Mouse (Mus musculus): ENCODE results near the gene Rplp2.

The Rplp2 gene

DNA sequence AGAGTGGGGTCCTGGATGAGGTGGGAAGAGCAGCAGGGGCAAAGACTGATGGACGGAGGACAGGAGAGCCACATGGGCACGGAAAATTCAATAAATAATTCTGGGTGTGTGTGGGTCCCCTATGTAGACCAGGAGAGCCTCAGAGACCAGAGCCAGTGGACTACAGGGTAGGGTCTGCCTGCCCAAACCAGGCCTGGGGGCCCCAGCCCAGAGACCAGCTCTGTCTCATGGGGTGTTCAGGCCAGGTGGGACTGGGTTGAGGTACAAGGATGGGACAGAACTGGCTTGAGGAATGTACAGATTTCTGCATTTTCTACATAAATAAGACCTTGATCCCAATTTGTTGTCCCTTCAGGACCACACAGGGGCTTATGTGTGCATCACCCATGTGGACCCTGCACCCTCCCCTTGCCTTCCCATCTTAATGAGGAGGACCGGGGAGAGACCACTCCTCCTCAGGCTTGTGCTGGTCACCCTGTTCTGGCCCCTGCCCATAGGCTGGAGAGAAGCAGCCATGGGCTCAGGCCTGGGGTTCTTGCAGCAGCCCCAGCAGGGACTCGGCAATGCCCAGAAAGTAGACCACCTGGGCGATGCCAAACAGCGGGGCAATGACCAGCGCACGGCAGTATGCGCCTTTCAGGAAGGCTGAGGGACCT, 16.5 kb upstream of the Rplp2 start:
- DNase-seq (ENCODE audit: low spot score in 2 of 2), result no peak

GRCm38 (mm10) chr7:141431434-141432185, 15.6 kb upstream of the Rplp2 start:
- DNase-seq (ENCODE audit: low spot score in 2 of 2), result no peak

- DNase-seq (ENCODE audit: low spot score in 2 of 2), result no peak
Measured at GRCm38 (mm10) chr7:141432186-141432611, 15.0 kb upstream of the Rplp2 start.

- peak in 1 of 2 experiments; percentile 46 for DNase-seq (ENCODE audit: low spot score in 2 of 2)
Measured at GRCm38 (mm10) chr7:141432741-141433516, 14.2 kb upstream of the Rplp2 start.

GRCm38 (mm10) chr7:141433517-141434400, 13.4 kb upstream of the Rplp2 start:
- no peak for DNase-seq (ENCODE audit: low spot score in 2 of 2)

GRCm38 (mm10) chr7:141434464-141434863, 12.7 kb upstream of the Rplp2 start:
- DNase-seq (ENCODE audit: low spot score in 2 of 2), result no peak

DNA sequence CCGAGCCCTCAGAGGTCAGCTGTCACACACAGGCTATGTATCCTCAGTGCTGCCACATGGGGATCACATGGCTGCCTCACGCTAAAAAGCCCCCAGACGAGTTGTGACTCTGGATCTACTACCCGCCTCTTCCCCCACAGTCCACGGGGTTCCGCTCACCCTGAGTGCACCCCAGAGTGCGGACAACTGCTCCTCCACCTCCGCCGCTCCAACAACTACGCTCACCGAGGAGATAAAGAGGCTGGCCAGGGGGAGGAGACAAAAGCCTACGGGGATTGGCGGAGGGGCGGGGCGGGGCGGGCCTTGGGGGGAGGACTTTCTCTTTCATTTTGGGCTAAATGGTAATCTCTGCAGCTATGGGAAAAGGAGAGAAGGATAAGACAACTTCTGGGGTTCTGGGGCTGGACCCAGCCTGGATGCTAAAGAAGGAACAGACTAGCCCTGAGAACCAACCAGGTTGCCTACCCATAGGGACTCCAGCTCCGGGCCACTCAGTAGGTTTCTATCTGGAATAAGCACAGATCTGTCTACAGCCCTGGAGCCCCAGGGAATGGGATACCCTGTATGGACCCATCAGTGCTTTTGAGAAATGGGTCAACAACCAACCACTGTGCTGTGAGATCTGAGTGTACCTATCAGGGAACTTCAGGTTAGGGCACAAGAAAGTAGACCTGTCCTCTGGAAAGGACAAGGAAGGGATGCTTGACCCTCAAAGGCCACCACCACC, 11.9 kb upstream of the Rplp2 start:
- no peak for DNase-seq (ENCODE audit: low spot score in 2 of 2)

GRCm38 (mm10) chr7:141435856-141436522, 11.2 kb upstream of the Rplp2 start:
- DNase-seq (ENCODE audit: low spot score in 2 of 2), result no peak

GRCm38 (mm10) chr7:141436523-141436892, 10.7 kb upstream of the Rplp2 start:
- DNase-seq (ENCODE audit: low spot score in 2 of 2), result no peak

- DNase-seq (ENCODE audit: low spot score in 2 of 2), result peak; percentile 74 to 83
Measured at GRCm38 (mm10) chr7:141437178-141438120, 9.7 kb upstream of the Rplp2 start, which contains the start of gene Slc25a22. TSS of gene Slc25a22 (minus strand) at chr7:141437892.

DNA sequence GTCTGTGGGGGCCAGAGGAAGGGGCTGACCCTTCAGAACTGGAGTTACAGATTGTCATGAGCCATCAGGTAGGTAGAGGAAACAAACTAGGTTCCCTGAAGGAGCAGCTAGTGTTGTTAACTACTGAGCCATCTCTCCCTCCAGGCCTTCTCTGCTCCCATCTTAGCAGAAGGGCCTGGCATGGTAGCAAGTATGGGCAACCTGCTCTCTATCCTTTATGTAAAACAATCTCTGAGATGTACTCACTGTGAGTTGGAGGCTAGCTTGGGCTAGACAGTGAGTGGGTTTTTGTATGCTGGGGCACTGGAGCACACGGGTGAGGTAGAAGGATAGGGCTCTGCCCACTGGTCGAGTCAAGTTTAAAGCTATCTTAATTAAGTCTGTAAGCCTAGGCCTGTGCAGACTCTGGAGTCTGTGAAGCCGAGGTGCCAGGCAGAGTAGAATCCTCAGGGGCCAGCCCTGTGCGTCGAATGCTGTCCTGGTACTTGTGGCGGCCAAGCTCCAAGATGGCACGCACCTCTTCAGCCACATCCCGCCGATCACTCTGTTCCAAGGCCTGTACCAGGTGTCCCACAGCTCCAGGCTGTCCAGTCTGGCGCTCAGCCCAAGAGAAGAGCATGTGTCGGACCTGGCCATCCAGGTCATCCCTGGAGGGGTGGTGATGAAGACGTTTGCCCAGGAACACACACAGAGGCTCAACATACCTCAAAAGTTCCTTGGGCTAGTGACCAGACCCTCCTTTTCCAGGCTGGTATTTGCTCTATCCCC, 8.8 kb upstream of the Rplp2 start:
- no peak for DNase-seq (ENCODE audit: low spot score in 2 of 2)

DNA sequence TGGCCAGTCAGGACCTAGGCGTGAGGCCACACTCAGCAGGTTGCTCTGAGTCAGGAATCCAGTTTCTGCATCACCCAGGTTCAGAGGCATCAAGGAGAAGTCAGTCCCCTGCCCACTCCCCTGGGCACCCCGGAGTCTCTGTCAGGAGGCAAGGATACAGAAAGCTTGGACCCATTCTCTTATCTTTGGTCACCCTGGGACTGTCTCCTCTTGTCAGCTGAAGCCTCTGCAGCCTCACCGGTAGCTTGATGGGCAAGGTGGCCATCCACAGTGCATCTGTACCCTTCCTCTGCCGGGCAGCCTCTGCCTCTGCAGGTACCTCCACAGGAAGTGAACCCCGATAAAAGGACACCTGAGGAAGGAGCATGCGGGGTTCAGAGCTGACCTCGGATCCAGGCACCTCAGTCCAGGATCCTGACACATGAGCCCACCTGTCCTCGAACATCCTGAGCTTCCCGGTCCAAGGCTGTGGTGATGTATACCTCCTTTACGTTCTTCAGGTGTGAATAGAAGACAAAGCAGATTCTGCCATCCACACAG, 8.0 kb upstream of the Rplp2 start:
- DNase-seq (ENCODE audit: low spot score in 2 of 2), result no peak

- DNase-seq (ENCODE audit: low spot score in 2 of 2), result no peak
Measured at GRCm38 (mm10) chr7:141439811-141440210, 7.4 kb upstream of the Rplp2 start.

- DNase-seq (ENCODE audit: low spot score in 2 of 2), result peak in 1 of 2 experiments; percentile 57
Measured at GRCm38 (mm10) chr7:141440613-141441012, 6.6 kb upstream of the Rplp2 start.

DNA sequence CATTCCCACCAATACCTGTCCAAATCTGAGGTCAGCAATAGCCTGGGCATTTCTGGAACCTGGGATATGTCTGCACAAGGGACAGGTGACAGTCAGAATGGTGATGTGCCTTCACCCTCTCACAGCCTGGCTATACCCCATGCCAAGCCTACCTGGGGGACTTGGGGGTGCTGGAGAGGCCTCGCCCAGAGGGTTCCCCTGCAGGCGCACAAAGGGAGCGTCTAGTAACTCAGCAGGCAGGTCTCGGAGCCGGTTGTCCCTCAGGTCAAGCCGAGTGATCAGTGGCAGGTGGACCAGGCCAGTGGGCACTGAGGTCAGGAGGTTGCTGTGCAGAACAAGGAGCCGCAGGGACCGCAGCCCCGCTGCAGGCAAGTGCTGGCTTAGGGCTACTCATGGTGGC, 5.7 kb upstream of the Rplp2 start:
- DNase-seq (ENCODE audit: low spot score in 2 of 2), result no peak

- no peak for DNase-seq (ENCODE audit: low spot score in 2 of 2)
Measured at GRCm38 (mm10) chr7:141442199-141442598, 5.0 kb upstream of the Rplp2 start.

- DNase-seq (ENCODE audit: low spot score in 2 of 2), result peak in 1 of 2 experiments; percentile 29
Measured at GRCm38 (mm10) chr7:141443081-141443821, 3.9 kb upstream of the Rplp2 start.
